Mouse (Mus musculus) E14TG2a.4 (cell line): ENCODE results near the gene Olfr1328.
"Not testable (repeated sequence)": the region's sequence is repeated elsewhere in the genome, so short reads cannot be mapped to it uniquely, and the experiment has no call there.

Experiments
- CTCF ChIP-seq: conservative IDR thresholded peaks from 2 replicates; pipeline ENCODE4 v1.5.1; 2014; ENCODE audit warnings: low read length
- POU5F1 ChIP-seq: IDR thresholded peaks from 2 replicates; pipeline ENCODE4 v1.6.1; 2014; ENCODE audit warnings: low read length, borderline replicate concordance

GRCm38 (mm10) chr4:118917365-118917764 lies 21.0 kb downstream of the Olfr1328 start, which contains the start of gene Olfr1329:
- not testable (repeated sequence) for TF ChIP-seq CTCF, POU5F1
